Mouse (Mus musculus): Measurements from ENCODE around the gene Olfr1048. TPM values are rescaled to one million over a fixed set of nuclear protein-coding genes. Genes with fewer than 3 reads are reported as not detected.
"Not testable (repeated sequence)": the region's sequence is repeated elsewhere in the genome, so short reads cannot be mapped to it uniquely, and the experiment has no call there.

The Olfr1048 gene
- total RNA-seq (2014; rRNA removed) (not detected in 2 replicates), polyA plus RNA-seq (2015; fragmentation: Nextera tagmentation; extraction: Ambion mirVana) (not detected in 2 replicates)

- no peak within 1 kb of the TSS for H3K27ac ChIP-seq
- no peaks in the 10 kb centered on the region for H3K9me3 ChIP-seq (ENCODE audit: low read length)
- ATAC-seq (no peak), DNase-seq (ENCODE audit: low spot score) (no peak)
- H3K4me1 ChIP-seq (ENCODE audit: insufficient read depth, low read length) = no peaks in the 10 kb centered on the region
- no peak for TF ChIP-seq CTCF (IDR thresholded peaks at IDR 0.05; ENCODE audit: low read depth)
- H3K4me3 ChIP-seq (ENCODE audit: low read length) = no peak within 1 kb of the TSS
- H3K4me2 ChIP-seq (ENCODE audit: low read depth, low read length) = no peak within 1 kb of the TSS
- H3K27me3 ChIP-seq (ENCODE audit: insufficient read depth, low read length) = no peaks in the 10 kb centered on the region
- no peaks in the 10 kb centered on the region for H3K36me3 ChIP-seq (ENCODE audit: insufficient read depth, low read length)
- H3K9ac ChIP-seq (replicated peaks; ENCODE audit: low read length) = no peak within 1 kb of the TSS
These were observed at the start of gene Olfr1048 for GRCm38 (mm10) chr2:86240189-86240588. Gene Olfr1048 (minus strand): TSS chr2:86240289.

- H3K27ac ChIP-seq; H3K27me3 ChIP-seq (ENCODE audit: insufficient read depth, low read length); H3K4me2 ChIP-seq (ENCODE audit: low read depth, low read length); DNase-seq (ENCODE audit: low spot score); H3K36me3 ChIP-seq (ENCODE audit: insufficient read depth, low read length); H3K4me1 ChIP-seq (ENCODE audit: insufficient read depth, low read length); H3K9me3 ChIP-seq (ENCODE audit: low read length); H3K9ac ChIP-seq (replicated peaks; ENCODE audit: low read length); H3K4me3 ChIP-seq (ENCODE audit: low read length); ATAC-seq: not testable (repeated sequence)
These were observed 38.9 kb upstream of the Olfr1048 start, which contains the start of gene Olfr1051 for GRCm38 (mm10) chr2:86278988-86279387. Gene Olfr1051 (minus strand): TSS chr2:86279088.

- not testable (repeated sequence) for H3K9me3 ChIP-seq (ENCODE audit: low read length); DNase-seq (ENCODE audit: low spot score); H3K4me1 ChIP-seq (ENCODE audit: insufficient read depth, low read length); H3K27ac ChIP-seq; ATAC-seq; H3K9ac ChIP-seq (replicated peaks; ENCODE audit: low read length); H3K36me3 ChIP-seq (ENCODE audit: insufficient read depth, low read length); H3K4me2 ChIP-seq (ENCODE audit: low read depth, low read length); H3K27me3 ChIP-seq (ENCODE audit: insufficient read depth, low read length); H3K4me3 ChIP-seq (ENCODE audit: low read length)
These were observed 18.1 kb upstream of the Olfr1048 start, which contains the start of gene Olfr1049 for GRCm38 (mm10) chr2:86258228-86258627. Gene Olfr1049 (minus strand): TSS chr2:86258328.

DNA sequence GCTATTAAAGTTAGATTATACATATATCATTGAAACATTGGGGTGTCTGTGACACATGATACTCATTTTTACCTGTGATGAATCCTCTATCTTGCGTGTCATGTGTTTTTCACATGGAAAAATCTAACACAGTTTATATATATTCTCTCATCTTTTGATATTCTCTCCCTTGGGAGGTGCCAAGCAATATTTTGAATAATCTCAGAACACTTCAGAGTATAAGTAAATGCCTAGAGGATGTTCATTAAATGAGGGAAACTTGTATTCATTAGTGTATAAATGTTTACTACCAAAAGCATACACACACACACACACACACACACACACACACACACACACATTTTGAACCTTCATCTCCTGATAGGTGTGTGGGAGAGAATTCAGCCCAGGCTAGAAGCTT, 8.8 kb downstream of the Olfr1048 start, which contains the start of gene Olfr1047:
Gene Olfr1047 (minus strand): TSS at position 101 of the 400 bp plus-strand sequence.
- H3K9me3 ChIP-seq (ENCODE audit: low read length) = no peaks in the 10 kb centered on the region
- no peak for TF ChIP-seq CTCF (IDR thresholded peaks at IDR 0.05; ENCODE audit: low read depth)
- H3K4me2 ChIP-seq (ENCODE audit: low read depth, low read length) = no peak within 1 kb of the TSS
- no peak within 1 kb of the TSS for H3K4me3 ChIP-seq (ENCODE audit: low read length)
- H3K27me3 ChIP-seq (ENCODE audit: insufficient read depth, low read length) = no peaks in the 10 kb centered on the region
- DNase-seq (ENCODE audit: low spot score) (no peak), ATAC-seq (no peak)
- no peaks in the 10 kb centered on the region for H3K4me1 ChIP-seq (ENCODE audit: insufficient read depth, low read length)
- H3K36me3 ChIP-seq (ENCODE audit: insufficient read depth, low read length) = no peaks in the 10 kb centered on the region
- WGBS = 98% methylated on average over 1 of the region's 1 CpGs
- H3K27ac ChIP-seq = no peak within 1 kb of the TSS
- H3K9ac ChIP-seq (replicated peaks; ENCODE audit: low read length) = no peak within 1 kb of the TSS

DNA sequence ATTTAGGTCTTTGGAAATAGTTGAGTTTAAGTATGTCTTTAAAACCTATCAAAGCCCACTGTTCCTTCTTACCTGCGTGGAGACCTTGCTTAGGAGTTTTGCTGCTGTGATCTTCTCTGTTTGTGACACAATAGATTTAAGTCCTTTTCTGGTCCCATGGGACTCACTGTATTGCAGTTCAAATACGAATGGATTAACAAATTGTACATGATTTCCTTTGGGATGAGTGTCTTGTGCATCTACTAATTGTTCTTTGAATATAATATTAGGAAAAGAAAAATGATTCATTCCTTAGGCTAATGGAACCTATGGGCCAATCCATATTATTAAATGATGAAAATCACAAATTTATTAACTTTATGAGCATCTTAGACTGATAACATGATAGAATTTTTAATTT, 20.9 kb downstream of the Olfr1048 start, which contains the start of gene Olfr1046:
Gene Olfr1046 (minus strand): TSS at position 101 of the 400 bp plus-strand sequence.
- DNase-seq (ENCODE audit: low spot score) (no peak), ATAC-seq (no peak)
- Histone ChIP-seq H3K9ac (replicated peaks; ENCODE audit: low read length) (no peak within 1 kb of the TSS), H3K4me2 (ENCODE audit: low read depth, low read length) (no peak within 1 kb of the TSS), H3K9me3 (ENCODE audit: low read length) (no peaks in the 10 kb centered on the region), H3K27me3 (ENCODE audit: insufficient read depth, low read length) (no peaks in the 10 kb centered on the region), H3K4me1 (ENCODE audit: insufficient read depth, low read length) (no peaks in the 10 kb centered on the region), H3K4me3 (ENCODE audit: low read length) (no peak within 1 kb of the TSS), H3K27ac (no peak within 1 kb of the TSS), H3K36me3 (ENCODE audit: insufficient read depth, low read length) (no peaks in the 10 kb centered on the region)
- no peak for TF ChIP-seq CTCF (IDR thresholded peaks at IDR 0.05; ENCODE audit: low read depth)
- WGBS = 74% methylated on average over 2 of the region's 2 CpGs

DNA sequence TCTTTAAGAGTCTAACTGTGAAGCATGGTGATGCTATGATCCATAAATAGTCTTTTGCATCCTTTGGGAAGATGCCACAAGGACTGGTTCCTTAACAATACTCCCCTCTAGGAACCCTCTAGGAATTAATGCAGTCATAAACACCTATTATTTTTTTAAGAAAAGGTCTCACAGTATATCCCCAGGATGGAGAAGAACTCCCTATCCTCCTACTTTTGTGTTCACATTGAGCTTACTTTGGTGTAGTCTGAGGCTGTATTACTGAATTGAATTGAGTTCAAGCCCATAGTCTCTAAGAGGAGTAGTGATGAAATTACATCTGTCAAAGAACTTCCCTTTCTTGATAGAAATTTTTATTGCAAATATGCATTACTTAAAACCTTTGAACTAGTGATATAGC, 37.2 kb downstream of the Olfr1048 start, which contains the start of gene Olfr1045:
Gene Olfr1045 (minus strand): TSS at position 101 of the 400 bp plus-strand sequence.
- ATAC-seq = no peak
- no peaks in the 10 kb centered on the region for H3K36me3 ChIP-seq (ENCODE audit: insufficient read depth, low read length)
- no peaks in the 10 kb centered on the region for H3K4me1 ChIP-seq (ENCODE audit: insufficient read depth, low read length)
- H3K4me3 ChIP-seq (ENCODE audit: low read length) = no peak within 1 kb of the TSS
- no peaks in the 10 kb centered on the region for H3K27me3 ChIP-seq (ENCODE audit: insufficient read depth, low read length)
- no peak within 1 kb of the TSS for H3K27ac ChIP-seq
- no peak for TF ChIP-seq CTCF (IDR thresholded peaks at IDR 0.05; ENCODE audit: low read depth)
- H3K9me3 ChIP-seq (ENCODE audit: low read length) = no peaks in the 10 kb centered on the region
- no peak within 1 kb of the TSS for H3K9ac ChIP-seq (replicated peaks; ENCODE audit: low read length)
- DNase-seq (ENCODE audit: low spot score) = no peak
- H3K4me2 ChIP-seq (ENCODE audit: low read depth, low read length) = no peak within 1 kb of the TSS

- H3K9ac ChIP-seq (replicated peaks; ENCODE audit: low read length) = no peak overlapping the region
- no peak overlapping the region for H3K4me2 ChIP-seq (ENCODE audit: low read depth, low read length)
- no peak overlapping the region for H3K27ac ChIP-seq
- H3K9me3 ChIP-seq (ENCODE audit: low read length) = no peaks in the 10 kb centered on the region
- no peaks in the 10 kb centered on the region for H3K27me3 ChIP-seq (ENCODE audit: insufficient read depth, low read length)
- no peaks in the 10 kb centered on the region for H3K36me3 ChIP-seq (ENCODE audit: insufficient read depth, low read length)
- DNase-seq (ENCODE audit: low spot score) (no peak), ATAC-seq (no peak)
- 47% methylated on average over 1 of the region's 1 CpGs for WGBS
- no peak overlapping the region for H3K4me3 ChIP-seq (ENCODE audit: low read length)
- no peak for TF ChIP-seq CTCF (IDR thresholded peaks at IDR 0.05; ENCODE audit: low read depth)
- H3K4me1 ChIP-seq (ENCODE audit: insufficient read depth, low read length) = no peaks in the 10 kb centered on the region
These were observed 44.2 kb downstream of the Olfr1048 start for GRCm38 (mm10) chr2:86195863-86196262.

All from hindbrain, postnatal 0 days (tissue).